Mouse (Mus musculus) limb, embryonic 13.5 days (tissue): ENCODE data around the gene Flt1. TPM values are rescaled to one million over a fixed set of nuclear protein-coding genes. Genes with fewer than 3 reads are reported as not detected.
"Not testable (repeated sequence)": the region's sequence is repeated elsewhere in the genome, so short reads cannot be mapped to it uniquely, and the experiment has no call there.

Experiments
- ATAC-seq: fragments of 200-750 bp; cut with Nextera tagmentation; 2 replicates; pipeline ENCODE4 v1.8.0; 2017; ENCODE audit warnings: low read depth, moderate number of reproducible peaks, moderate TSS enrichment; ENCODE audit not compliant: low FRiP score
- H3K27ac ChIP-seq: fragments of 300-500 bp; sonication (generic); 2 replicates; pipeline ENCODE4 v1.5.1; 2015; ENCODE audit warnings: inconsistent platforms, mild to moderate bottlenecking, moderate library complexity
- H3K27me3 ChIP-seq: fragments of 300-500 bp; sonication (generic); 2 replicates; pipeline ENCODE4 v1.6.1; 2015; ENCODE audit warnings: mild to moderate bottlenecking, inconsistent platforms
- H3K36me3 ChIP-seq: fragments of 300-500 bp; sonication (generic); 2 replicates; pipeline ENCODE4 v1.6.1; 2015; ENCODE audit warnings: inconsistent platforms, mild to moderate bottlenecking, moderate library complexity
- H3K4me1 ChIP-seq: fragments of 300-500 bp; sonication (generic); 2 replicates; pipeline ENCODE4 v1.6.1; 2015; ENCODE audit warnings: inconsistent platforms
- H3K4me2 ChIP-seq: fragments of 300-500 bp; sonication (generic); replicated peaks from 2 replicates; pipeline ENCODE4 v1.6.1; 2015; ENCODE audit warnings: inconsistent platforms, mild to moderate bottlenecking, moderate library complexity
- H3K4me3 ChIP-seq: fragments of 300-500 bp; sonication (generic); 2 replicates; pipeline ENCODE4 v1.5.1; 2015; ENCODE audit warnings: moderate library complexity, mild to moderate bottlenecking, inconsistent platforms
- H3K9ac ChIP-seq: fragments of 300-500 bp; sonication (generic); 2 replicates; pipeline ENCODE4 v1.6.1; 2015; ENCODE audit warnings: mild to moderate bottlenecking, inconsistent platforms
- H3K9me3 ChIP-seq: fragments of 300-500 bp; sonication (generic); 2 replicates; pipeline ENCODE4 v1.6.1; 2016; ENCODE audit warnings: inconsistent platforms
- WGBS: fragments of 180-500 bp; shearing (Covaris S2); methylation state at CpG from one replicate; pipeline ENCODE4 v1.1.7; 2015; 5-methylcytosine and 5-hydroxymethylcytosine counted together
- polyA plus RNA-seq: library from polyadenylated mRNA; unstranded; fragments of >200 nt; fragmentation: Nextera tagmentation; extraction: Ambion mirVana; gene quantifications from 2 replicates; pipeline ENCODE4 v1.2.1, GENCODE M21; 2015

The Flt1 gene
- polyA plus RNA-seq, 1 experiment from 2014 or later: 9.5 TPM

DNA sequence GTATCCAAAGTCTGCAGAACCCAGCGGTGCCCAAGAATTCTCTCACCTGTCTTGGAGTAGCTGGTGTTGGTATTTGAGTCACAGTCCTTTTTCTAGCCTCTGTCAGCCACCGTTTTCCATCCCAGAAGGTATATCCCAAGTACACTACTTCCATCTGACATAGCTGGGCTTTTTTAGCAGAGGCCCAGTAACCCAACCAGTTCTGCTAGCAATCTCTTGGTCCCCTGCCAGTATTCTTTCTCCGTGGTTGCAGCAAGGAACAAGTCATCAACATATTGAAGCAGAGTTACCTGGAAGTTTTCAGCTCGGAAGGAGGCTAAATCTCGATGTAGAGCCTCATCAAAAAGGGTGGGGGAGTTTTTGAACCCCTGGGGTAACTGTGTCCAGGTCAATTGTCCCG lies 168.2 kb downstream of the Flt1 start:
- H3K4me3 ChIP-seq, H3K36me3 ChIP-seq, H3K9ac ChIP-seq, H3K4me2 ChIP-seq, H3K27ac ChIP-seq, H3K9me3 ChIP-seq, ATAC-seq, H3K27me3 ChIP-seq: not testable (repeated sequence)
- peaks cover 17% of the 10 kb centered on the region; the same call in 1 of the 2 replicates for H3K4me1 ChIP-seq
- 66% methylated on average over 6 of the region's 6 CpGs for WGBS

DNA sequence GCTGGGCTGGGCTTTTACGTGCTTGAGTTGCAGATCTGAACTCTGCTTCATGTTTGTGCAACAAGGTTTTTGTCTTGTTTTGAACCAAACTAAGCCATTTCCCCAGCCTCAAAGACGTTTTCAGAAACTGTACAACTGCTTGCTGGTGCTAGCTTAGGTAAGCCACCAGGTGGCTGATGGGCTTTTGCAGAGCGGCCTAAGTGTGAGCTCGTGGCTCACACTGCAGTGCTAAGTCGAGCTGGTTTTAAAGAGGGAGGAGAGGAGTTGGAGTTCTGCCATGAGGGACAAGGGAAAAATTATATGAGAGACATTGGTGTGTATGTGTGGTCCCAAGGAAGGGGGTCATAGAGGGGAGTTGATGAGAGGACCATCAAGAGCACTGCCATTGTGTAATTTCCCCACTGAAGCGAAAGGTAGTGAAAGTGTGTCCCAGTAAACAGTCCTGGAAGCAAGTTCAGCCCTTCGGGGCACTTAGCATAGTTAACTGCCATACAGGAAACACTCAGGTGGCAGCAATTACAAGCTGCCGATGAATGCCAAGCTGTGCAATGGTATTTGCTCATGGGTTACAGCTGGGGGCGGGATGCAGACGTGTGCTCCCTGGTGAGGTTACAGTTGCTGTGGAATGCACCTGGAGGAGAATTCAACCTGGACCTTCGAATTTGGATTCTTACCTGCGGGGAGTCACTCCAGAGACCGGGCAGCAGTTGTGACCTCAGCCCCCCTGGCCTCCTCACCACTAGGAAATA lies 173.8 kb downstream of the Flt1 start:
- peak; percentile 61; the same call in 1 of the 2 replicates for ATAC-seq

DNA sequence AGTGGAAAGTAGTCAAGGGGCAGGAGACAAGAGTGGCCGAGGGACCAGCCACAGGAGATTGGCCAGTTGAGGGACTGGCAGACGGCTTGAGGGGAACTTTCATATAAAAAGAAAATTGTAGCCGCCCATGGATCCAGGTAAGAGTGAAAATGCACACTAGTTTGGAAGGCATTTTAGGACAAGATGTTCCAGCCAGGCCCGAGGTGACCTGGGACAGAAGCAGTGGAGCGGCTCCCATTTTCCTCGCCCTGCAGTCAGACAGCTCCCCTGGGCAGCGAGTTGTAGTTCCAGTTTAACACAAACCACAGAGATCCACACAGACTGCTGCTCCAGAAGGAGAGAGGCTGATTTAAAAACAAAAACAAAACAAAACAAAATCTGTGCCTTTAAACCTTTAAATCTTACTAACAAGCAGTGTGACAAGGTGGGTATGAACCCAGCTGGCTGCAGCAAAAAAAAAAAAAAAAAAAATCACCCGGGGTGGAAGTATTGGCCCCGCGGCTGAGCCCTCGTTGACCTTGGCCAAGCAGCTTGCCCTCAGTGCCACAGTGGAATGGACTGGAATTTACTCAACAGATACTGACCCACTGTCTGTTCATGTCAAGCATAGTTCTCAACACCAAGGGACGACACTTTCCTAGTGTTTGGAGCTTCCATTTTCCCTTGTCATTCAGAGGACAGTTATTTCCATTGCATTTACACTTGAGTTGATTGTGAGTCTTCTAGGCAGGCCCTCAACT lies 176.6 kb downstream of the Flt1 start:
- ATAC-seq: no peak
- peaks cover 16% of the 10 kb centered on the region for H3K4me1 ChIP-seq
- no peaks in the 10 kb centered on the region for H3K27me3 ChIP-seq
- WGBS: 88% methylated on average over 12 of the region's 12 CpGs
- H3K36me3 ChIP-seq: peaks cover 53% of the 10 kb centered on the region
- no peak overlapping the region for H3K27ac ChIP-seq
- no peak overlapping the region for H3K4me2 ChIP-seq
- no peak overlapping the region for H3K9ac ChIP-seq
- no peaks in the 10 kb centered on the region for H3K9me3 ChIP-seq
- no peak overlapping the region for H3K4me3 ChIP-seq

More for the DNA sequence above, 173.8 kb downstream of the Flt1 start:
- WGBS: 35% methylated on average over 13 of the region's 13 CpGs
- H3K36me3 ChIP-seq: peaks cover 31% of the 10 kb centered on the region
- H3K27ac ChIP-seq: peak overlapping the region; percentile 61; the same call in 1 of the 2 replicates
- peaks cover 28% of the 10 kb centered on the region for H3K4me1 ChIP-seq
- H3K4me2 ChIP-seq: 0 out of 2 replicates have a peak overlapping the region, but pooled peaks have one; percentile 7
- H3K27me3 ChIP-seq: no peaks in the 10 kb centered on the region
- no peak overlapping the region for H3K4me3 ChIP-seq
- H3K9me3 ChIP-seq: no peaks in the 10 kb centered on the region
- no peak overlapping the region for H3K9ac ChIP-seq

DNA sequence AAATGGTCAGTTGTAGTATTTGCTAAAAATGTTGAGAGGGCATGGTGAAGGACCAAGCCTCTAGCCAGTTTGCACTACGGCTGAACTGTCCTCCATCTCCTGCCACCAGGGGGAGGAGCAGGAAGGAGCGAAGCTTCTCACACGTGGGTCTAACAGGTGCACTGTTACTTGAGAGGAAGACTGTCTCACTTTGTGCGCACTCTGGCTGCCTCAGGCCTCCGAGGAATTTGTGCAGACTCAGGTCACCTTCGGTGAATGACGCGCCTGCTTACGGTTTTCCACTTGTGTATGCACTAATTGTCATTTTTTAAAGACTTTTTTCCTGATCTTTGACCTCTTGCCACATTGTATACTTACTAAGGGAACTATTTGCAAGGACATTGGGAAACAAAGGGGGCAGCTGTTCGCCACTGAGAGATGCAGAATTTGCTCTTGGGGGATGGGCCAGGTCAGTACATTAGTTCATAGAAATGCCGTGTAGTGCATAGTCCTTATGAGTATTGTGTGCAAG lies 180.0 kb downstream of the Flt1 start:
- H3K4me1 ChIP-seq: no peaks in the 10 kb centered on the region
- no peaks in the 10 kb centered on the region for H3K9me3 ChIP-seq
- no peak overlapping the region for H3K4me2 ChIP-seq
- H3K27me3 ChIP-seq: no peaks in the 10 kb centered on the region
- ATAC-seq: no peak
- no peak overlapping the region for H3K4me3 ChIP-seq
- no peak overlapping the region for H3K9ac ChIP-seq
- H3K27ac ChIP-seq: no peak overlapping the region
- WGBS: 76% methylated on average over 11 of the region's 11 CpGs
- peaks cover 73% of the 10 kb centered on the region for H3K36me3 ChIP-seq

DNA sequence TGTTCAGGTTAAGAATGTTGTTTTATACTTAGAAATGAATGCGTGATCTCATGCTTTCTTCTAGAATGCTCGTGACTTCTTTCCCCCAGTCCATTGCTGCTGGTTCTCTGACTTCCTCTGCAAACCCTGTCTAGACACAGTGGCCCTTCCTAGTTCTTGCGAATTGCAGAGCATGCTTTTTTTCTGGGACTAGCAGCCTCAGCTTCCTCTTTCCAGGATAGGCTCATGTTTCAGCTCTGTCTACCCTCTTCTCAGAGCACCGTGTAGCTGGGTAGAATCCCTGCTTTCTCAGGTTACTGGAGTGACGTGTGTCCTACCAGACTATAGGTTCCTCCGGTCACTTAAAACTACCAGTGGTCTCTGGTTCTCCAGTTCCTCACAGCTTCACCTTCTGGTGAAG lies 183.5 kb downstream of the Flt1 start:
- no peak for ATAC-seq
- Histone ChIP-seq H3K27ac (no peak overlapping the region), H3K4me3 (no peak overlapping the region), H3K4me2 (no peak overlapping the region), H3K9me3 (no peaks in the 10 kb centered on the region), H3K36me3 (peaks cover 74% of the 10 kb centered on the region), H3K9ac (no peak overlapping the region), H3K4me1 (no peaks in the 10 kb centered on the region), H3K27me3 (no peaks in the 10 kb centered on the region)
- 66% methylated on average over 6 of the region's 6 CpGs for whole genome bisulfite sequencing

DNA sequence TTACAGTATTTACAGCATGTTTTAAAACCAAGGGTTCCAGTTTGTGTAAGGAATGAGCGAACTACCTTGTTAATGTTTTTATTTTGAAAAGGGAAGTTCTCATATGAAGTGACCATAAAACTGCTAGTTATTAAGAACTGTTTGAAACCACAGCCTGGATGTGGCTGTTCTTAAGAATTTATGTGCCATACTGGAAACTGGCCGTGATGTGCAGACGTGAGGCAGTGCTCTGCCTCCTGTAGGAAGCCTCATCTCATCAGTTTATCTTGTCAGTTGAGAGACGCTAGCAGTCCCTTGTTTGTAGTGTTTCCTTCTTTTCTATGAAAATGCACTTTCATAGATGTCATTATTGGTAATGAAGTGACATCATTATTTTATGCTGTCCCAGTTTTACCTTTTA lies 186.0 kb downstream of the Flt1 start:
- H3K9me3 ChIP-seq: no peaks in the 10 kb centered on the region
- no peak overlapping the region for H3K27ac ChIP-seq
- H3K4me2 ChIP-seq: no peak overlapping the region
- ATAC-seq: no peak
- no peak overlapping the region for H3K9ac ChIP-seq
- no peak overlapping the region for H3K4me3 ChIP-seq
- 74% methylated on average over 4 of the region's 4 CpGs for WGBS
- H3K27me3 ChIP-seq: no peaks in the 10 kb centered on the region
- H3K36me3 ChIP-seq: peaks cover 74% of the 10 kb centered on the region
- H3K4me1 ChIP-seq: no peaks in the 10 kb centered on the region

DNA sequence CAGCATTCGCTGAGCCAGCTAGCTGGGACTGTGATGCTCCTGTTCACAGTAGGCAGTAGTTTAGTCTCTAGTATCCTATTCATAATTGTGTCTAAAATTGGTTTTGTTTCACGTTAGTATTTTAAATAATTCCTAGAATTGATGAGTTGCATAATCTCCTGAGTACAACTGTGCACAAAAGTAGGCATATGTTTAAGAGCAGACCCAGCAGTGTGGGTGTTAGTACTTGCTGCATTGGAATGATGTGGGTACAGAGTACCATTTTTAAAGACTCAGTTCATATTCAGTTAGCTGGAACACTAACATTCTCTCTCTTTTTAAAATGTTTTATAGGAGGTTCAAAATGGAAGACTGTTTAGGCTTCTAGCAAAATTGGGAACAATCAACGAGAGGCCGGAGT lies 186.4 kb downstream of the Flt1 start:
- Histone ChIP-seq H3K27ac (no peak overlapping the region), H3K36me3 (peaks cover 73% of the 10 kb centered on the region), H3K9ac (no peak overlapping the region), H3K27me3 (no peaks in the 10 kb centered on the region), H3K4me3 (no peak overlapping the region), H3K9me3 (no peaks in the 10 kb centered on the region), H3K4me1 (no peaks in the 10 kb centered on the region), H3K4me2 (no peak overlapping the region)
- WGBS: 74% methylated on average over 4 of the region's 4 CpGs
- ATAC-seq: no peak

DNA sequence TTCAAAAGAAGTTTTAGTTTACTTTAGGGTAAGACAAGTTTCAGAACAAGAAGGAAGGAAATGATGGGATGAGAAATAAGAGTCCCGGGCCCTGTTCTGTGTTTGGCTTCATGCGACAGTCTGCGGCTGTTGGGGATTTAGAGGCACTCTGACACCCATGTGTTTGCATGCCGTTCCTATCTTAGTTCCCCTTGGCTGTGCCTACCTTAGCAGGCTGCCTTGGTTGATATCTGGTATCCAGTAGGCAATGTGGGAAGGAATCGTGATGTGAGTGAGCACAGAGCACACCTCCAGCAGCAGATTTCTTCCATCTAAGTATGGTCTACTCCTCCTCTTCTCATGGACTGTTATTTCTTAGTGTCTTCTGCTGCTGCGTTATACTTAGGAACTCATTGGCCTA lies 193.8 kb downstream of the Flt1 start:
- no peak for ATAC-seq
- Histone ChIP-seq H3K27ac (no peak overlapping the region), H3K27me3 (no peaks in the 10 kb centered on the region), H3K4me2 (no peak overlapping the region), H3K9me3 (no peaks in the 10 kb centered on the region), H3K36me3 (peaks cover 47% of the 10 kb centered on the region), H3K9ac (no peak overlapping the region), H3K4me1 (no peaks in the 10 kb centered on the region), H3K4me3 (no peak overlapping the region)
- 93% methylated on average over 6 of the region's 6 CpGs for WGBS

DNA sequence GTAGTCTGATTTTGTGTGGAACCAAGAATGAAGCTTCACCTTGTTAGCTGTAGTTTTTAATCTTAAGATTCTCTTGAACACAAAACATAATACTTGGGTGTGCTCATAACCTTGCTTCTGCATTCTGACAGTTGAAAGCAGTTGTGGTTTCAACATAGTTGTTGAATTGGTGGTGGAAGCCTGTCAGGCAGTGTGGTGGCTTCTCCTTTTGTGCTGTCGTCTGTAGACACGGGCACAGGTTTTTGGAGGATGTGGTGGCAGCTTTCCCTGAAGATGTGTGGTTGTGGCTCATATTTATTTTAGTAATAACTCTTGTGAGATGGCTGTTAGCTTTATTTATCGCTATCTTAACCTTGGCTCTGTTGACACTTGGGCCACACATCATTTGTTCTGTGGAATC lies 198.0 kb downstream of the Flt1 start:
- Histone ChIP-seq H3K36me3 (peaks cover 56% of the 10 kb centered on the region), H3K27me3 (no peaks in the 10 kb centered on the region), H3K4me3 (no peak overlapping the region), H3K4me2 (no peak overlapping the region), H3K9ac (no peak overlapping the region), H3K27ac (no peak overlapping the region), H3K9me3 (no peaks in the 10 kb centered on the region), H3K4me1 (no peaks in the 10 kb centered on the region)
- 94% methylated on average over 3 of the region's 3 CpGs for WGBS
- ATAC-seq: no peak

DNA sequence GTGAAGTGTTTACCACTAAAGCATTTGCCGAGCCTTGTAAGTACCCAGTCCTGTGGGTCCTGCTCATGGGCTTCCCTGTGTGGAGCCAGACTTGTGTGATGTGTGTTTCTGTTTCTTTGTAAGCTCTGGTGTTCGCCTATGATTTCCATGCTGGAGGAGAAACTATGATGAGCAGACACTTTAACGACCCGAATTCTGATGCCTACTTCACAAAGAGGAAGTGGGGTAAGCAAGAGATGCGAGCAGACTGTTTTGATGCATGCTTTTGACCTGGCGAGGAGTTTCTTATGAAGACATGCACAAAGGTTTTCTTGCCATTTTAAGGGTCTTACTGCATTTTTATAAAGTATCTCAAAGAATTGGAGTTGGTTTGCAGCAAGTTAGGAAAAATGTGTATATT lies 198.8 kb downstream of the Flt1 start:
- Histone ChIP-seq H3K4me3 (no peak overlapping the region), H3K27ac (no peak overlapping the region), H3K4me2 (no peak overlapping the region), H3K36me3 (peaks cover 58% of the 10 kb centered on the region), H3K9ac (no peak overlapping the region), H3K9me3 (no peaks in the 10 kb centered on the region), H3K4me1 (no peaks in the 10 kb centered on the region), H3K27me3 (no peaks in the 10 kb centered on the region)
- WGBS: 90% methylated on average over 6 of the region's 6 CpGs
- no peak for ATAC-seq
